7 mouse cellular contexts compared by ENCODE assay signal in the genomic region with DNA sequence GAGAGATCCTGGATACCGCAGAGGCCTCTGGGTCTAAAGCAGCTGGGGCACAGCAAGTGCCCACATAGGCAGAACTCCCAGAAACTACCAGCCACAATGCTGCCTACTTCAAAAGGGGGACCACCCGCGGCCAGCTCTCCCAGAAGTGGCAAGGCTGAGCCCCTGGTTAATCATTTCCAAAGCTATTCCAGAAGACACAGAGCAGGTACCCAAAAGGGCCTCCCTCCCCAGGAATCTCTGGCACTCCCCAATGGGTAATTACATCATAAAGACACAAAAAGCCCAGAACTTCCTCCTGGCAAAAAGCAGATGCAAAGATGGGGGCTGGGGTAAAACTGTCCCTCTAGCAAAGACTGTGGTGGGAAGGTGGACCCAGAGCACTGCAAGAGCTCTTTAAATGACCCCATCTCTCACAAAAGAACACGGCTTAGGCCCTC. TPM values are rescaled to one million over a fixed set of nuclear protein-coding genes. Genes with fewer than 3 reads are reported as not detected.
DNase-seq lines count a peak whose midpoint lies in the region; ATAC-seq and TF ChIP-seq lines count a peak whose summit lies in the region.

No protein-coding gene starts in this region.

- POLR2A ChIA-PET in Patski (lab: Charles Lee): interaction anchor here (1.2 to 5.9 kb wide), 3 partner anchors 24 to 42 kb away, joined by 3 to 54 read pairs (median 30); no protein-coding TSS in a partner anchor

- TF ChIP-seq CTCF in CH12.LX (conservative IDR thresholded peaks at IDR 0.05 in 1 of 2, IDR thresholded peaks at IDR 0.05 in 1 of 2; ENCODE audit: low read depth in 2 of 2, low read length in 2 of 2): no peak
- no peak for TF ChIP-seq CTCF in Patski (IDR thresholded peaks at IDR 0.05)

- peak overlapping the region; percentile 45 for H3K9ac ChIP-seq in CH12.LX (ENCODE audit: insufficient read depth, low read depth)

- H3K27me3 ChIP-seq in CH12.LX (replicated peaks): no peaks in the 10 kb centered on the region
- H3K27me3 ChIP-seq in Patski: no peaks in the 10 kb centered on the region
- no peaks in the 10 kb centered on the region for H3K27me3 ChIP-seq in megakaryocyte, embryonic 14.5 days (replicated peaks)

- peak overlapping the region in 2 of 3 experiments; percentile 35 to 46 for H3K4me3 ChIP-seq in CH12.LX (replicated peaks in 1 of 3; ENCODE audit: low read depth in 2 of 3, low read length in 2 of 3, poor library complexity in 1 of 3)
- peak overlapping the region; percentile 85 for H3K4me3 ChIP-seq in megakaryocyte, embryonic 14.5 days (replicated peaks)

- peak; percentile 29 for ATAC-seq in Patski
- peak; percentile 18; the same call in 1 of the 2 replicates for ATAC-seq in granulocyte monocyte progenitor cell, adult 5-6 weeks (replicated peaks; ENCODE audit: poor library complexity, severe bottlenecking)

- H3K4me2 ChIP-seq in CH12.LX (ENCODE audit: insufficient read depth, low read depth, poor library complexity, severe bottlenecking): peak overlapping the region; percentile 64

- TF ChIP-seq POLR2A in CH12.LX (IDR thresholded peaks at IDR 0.05; ENCODE audit: low read depth, low read length): no peak

- H3K36me3 ChIP-seq in CH12.LX (replicated peaks in 1 of 2; ENCODE audit: control insufficient read depth in 1 of 2, insufficient read depth in 1 of 2, low read length in 1 of 2): peaks cover 32 to 84% of the 10 kb centered on the region in 2 experiments
- H3K36me3 ChIP-seq in megakaryocyte, embryonic 14.5 days (replicated peaks; ENCODE audit: low read length): peaks cover 92% of the 10 kb centered on the region

- dilution Hi-C loops in CH12.LX (cut with MboI; ENCODE audit: extremely low pct_ligation_motif_present, extremely low pct_unique_long_range_greater_than_20kb, low sequenced_read_pairs): no loop called here

- DNase-seq in CH12.LX (ENCODE audit: extremely low read depth) (no peak), Patski (ENCODE audit: low read depth, low spot score) (peak; percentile 96)
- peak; percentile 89 for DNase-seq in kidney, postnatal 14 days
- DNase-seq in gastrocnemius, adult 18-20 months (ENCODE audit: low spot score): no peak
- DNase-seq in adrenal gland, postnatal 25 days: no peak

- TF ChIP-seq EP300 in CH12.LX (IDR thresholded peaks at IDR 0.05; ENCODE audit: low read length): no peak

- in situ Hi-C loops in CH12.LX (cut with MboI; ENCODE audit: low pct_ligation_motif_present, low pct_unique_long_range_greater_than_20kb, low sequenced_read_pairs) (no loop called here), Patski (cut with MboI; ENCODE audit: low pct_unique_long_range_greater_than_20kb) (no loop called here)

- H3K9me3 ChIP-seq in CH12.LX (replicated peaks; ENCODE audit: low read length): no peaks in the 10 kb centered on the region
- no peaks in the 10 kb centered on the region for H3K9me3 ChIP-seq in megakaryocyte, embryonic 14.5 days

- peak overlapping the region; percentile 56 for H3K27ac ChIP-seq in CH12.LX (ENCODE audit: insufficient read depth, low read depth)

- CTCF ChIA-PET in Patski (lab: Charles Lee): interaction anchor here (1.0 to 2.5 kb wide), 5 partner anchors 23 to 31 kb away, joined by 5 to 10 read pairs (median 7); no protein-coding TSS in a partner anchor

- no peak for TF ChIP-seq RAD21 in CH12.LX (IDR thresholded peaks at IDR 0.05; ENCODE audit: low read depth, low read length)

- peaks cover 49 to 95% of the 10 kb centered on the region in 2 experiments for H3K4me1 ChIP-seq in CH12.LX (ENCODE audit: control insufficient read depth in 1 of 2, insufficient read depth in 2 of 2)
- peaks cover 100% of the 10 kb centered on the region for H3K4me1 ChIP-seq in megakaryocyte, embryonic 14.5 days

- H3K79me2 ChIP-seq in CH12.LX (replicated peaks; ENCODE audit: control insufficient read depth, extremely low read depth, insufficient read depth, poor library complexity, severe bottlenecking): peaks cover 99% of the 10 kb centered on the region

TF ChIP-seq in CH12.LX, 34 proteins besides CTCF, POLR2A, EP300 and RAD21:
- no peak for TF ChIP-seq ZC3H11A (IDR thresholded peaks at IDR 0.05; ENCODE audit: low read depth, low read length)
- no peak for TF ChIP-seq PAX5 (IDR thresholded peaks at IDR 0.05; ENCODE audit: low read length)
- no peak for TF ChIP-seq MAX (IDR thresholded peaks at IDR 0.05; ENCODE audit: low read length)
- no peak for TF ChIP-seq USF2 (conservative IDR thresholded peaks at IDR 0.05; ENCODE audit: low read depth, low read length)
- no peak for TF ChIP-seq TCF12 (IDR thresholded peaks at IDR 0.05; ENCODE audit: low read depth, low read length)
- TF ChIP-seq RCOR1 (conservative IDR thresholded peaks at IDR 0.05; ENCODE audit: low read depth, low read length): no peak
- TF ChIP-seq MEF2A (IDR thresholded peaks at IDR 0.05; ENCODE audit: borderline replicate concordance, low read depth, low read length): no peak
- no peak for TF ChIP-seq CHD1 (IDR thresholded peaks at IDR 0.05; ENCODE audit: low read depth, low read length)
- no peak for TF ChIP-seq NRF1 (IDR thresholded peaks at IDR 0.05; ENCODE audit: low read depth, low read length)
- TF ChIP-seq NELFE (IDR thresholded peaks at IDR 0.05; ENCODE audit: low read depth, low read length): no peak
- TF ChIP-seq MAFK (IDR thresholded peaks at IDR 0.05; ENCODE audit: insufficient replicate concordance, low read length): no peak
- no peak for TF ChIP-seq HCFC1 (IDR thresholded peaks at IDR 0.05; ENCODE audit: low read depth, low read length)
- no peak for TF ChIP-seq E2F4 (IDR thresholded peaks at IDR 0.05; ENCODE audit: insufficient replicate concordance, low read depth, low read length)
- TF ChIP-seq MXI1 (IDR thresholded peaks at IDR 0.05; ENCODE audit: low read depth, low read length): no peak
- TF ChIP-seq IRF4 (IDR thresholded peaks at IDR 0.05; ENCODE audit: low read depth, low read length): no peak
- TF ChIP-seq ZMIZ1 (IDR thresholded peaks at IDR 0.05; ENCODE audit: low read depth, low read length): no peak
- TF ChIP-seq GABPA (IDR thresholded peaks at IDR 0.05; ENCODE audit: insufficient replicate concordance, low read depth, low read length): no peak

RNA-seq across cellular contexts. Expression of a gene that starts 41.4 kb away (rescaled TPM):
- 34.0 and 35.1 TPM in 2 replicates for total RNA-seq in CH12.LX (2012; rRNA removed)
- total RNA-seq in CH12.LX (2014; rRNA removed): 29.5 and 33.6 TPM in 2 replicates
- polyA plus RNA-seq in CH12.LX (2012; ENCODE audit: insufficient read length, low read depth): 76.1 and 84.5 TPM in 2 replicates
- 98.3 TPM for polyA plus RNA-seq in Patski (2021)
- 53.0 and 58.3 TPM in 2 replicates for total RNA-seq in granulocyte monocyte progenitor cell, adult 5-6 weeks (2014; fragmentation: Nextera tagmentation)
- 32.2 and 33.7 TPM in 2 replicates for total RNA-seq in granulocyte monocyte progenitor cell, adult 5-6 weeks (2017)
- polyA plus RNA-seq in megakaryocyte, embryonic 14.5 days (2012; ENCODE audit: insufficient read depth, low replicate concordance): 41.0 and 57.7 TPM in 2 replicates
- total RNA-seq in gastrocnemius, adult 18-20 months (2021): 10 to 100 TPM; 16.4 to 17.2 TPM
- total RNA-seq in adrenal gland, postnatal 25 days (2021): 57.4 and 73.1 TPM in 2 replicates

Comparison
In these comparisons a context has a peak if more than half of its experiments do, and no peak if none do; other contexts are left out.
1. DNase-seq: peak in Patski (single experiment) and kidney, postnatal 14 days (single experiment); none in CH12.LX (single experiment), gastrocnemius, adult 18-20 months (single experiment) and adrenal gland, postnatal 25 days (single experiment).